Mouse (Mus musculus): ENCODE results near the gene Iqce.

- TF ChIP-seq MAFK (IDR thresholded peaks at IDR 0.05; ENCODE audit: borderline replicate concordance, low read depth, low read length) (no peak), NRF1 (IDR thresholded peaks at IDR 0.05; ENCODE audit: insufficient read depth, low read depth, low read length, poor library complexity, severe bottlenecking) (no peak), USF1 (IDR thresholded peaks at IDR 0.05; ENCODE audit: low read depth, low read length) (no peak), RAD21 (IDR thresholded peaks at IDR 0.05; ENCODE audit: low read depth, low read length) (no peak), POLR2A (IDR thresholded peaks at IDR 0.05; ENCODE audit: control insufficient read depth in 1 of 2, insufficient read depth in 1 of 2, low read depth in 1 of 2, low read length in 2 of 2, poor library complexity in 1 of 2) (no peak), BHLHE40 (IDR thresholded peaks at IDR 0.05; ENCODE audit: borderline replicate concordance, low read depth, low read length) (no peak), ZC3H11A (IDR thresholded peaks at IDR 0.05; ENCODE audit: low read depth, low read length) (no peak), CTCF (IDR thresholded peaks at IDR 0.05 in 2 of 3, conservative IDR thresholded peaks at IDR 0.05 in 1 of 3; ENCODE audit: control insufficient read depth in 1 of 3, insufficient read depth in 1 of 3, low read depth in 2 of 3, low read length in 3 of 3, poor library complexity in 1 of 3, severe bottlenecking in 1 of 3) (no peak), CHD2 (IDR thresholded peaks at IDR 0.05; ENCODE audit: low read length) (no peak), GATA1 (IDR thresholded peaks at IDR 0.05; ENCODE audit: low read depth, low read length) (no peak)
Observed at GRCm38 (mm10) chr5:140647821-140648518, 54.2 kb downstream of the Iqce start.

Measured in MEL (cell line).